Mouse (Mus musculus): ENCODE data around the gene Lsr.

DNA sequence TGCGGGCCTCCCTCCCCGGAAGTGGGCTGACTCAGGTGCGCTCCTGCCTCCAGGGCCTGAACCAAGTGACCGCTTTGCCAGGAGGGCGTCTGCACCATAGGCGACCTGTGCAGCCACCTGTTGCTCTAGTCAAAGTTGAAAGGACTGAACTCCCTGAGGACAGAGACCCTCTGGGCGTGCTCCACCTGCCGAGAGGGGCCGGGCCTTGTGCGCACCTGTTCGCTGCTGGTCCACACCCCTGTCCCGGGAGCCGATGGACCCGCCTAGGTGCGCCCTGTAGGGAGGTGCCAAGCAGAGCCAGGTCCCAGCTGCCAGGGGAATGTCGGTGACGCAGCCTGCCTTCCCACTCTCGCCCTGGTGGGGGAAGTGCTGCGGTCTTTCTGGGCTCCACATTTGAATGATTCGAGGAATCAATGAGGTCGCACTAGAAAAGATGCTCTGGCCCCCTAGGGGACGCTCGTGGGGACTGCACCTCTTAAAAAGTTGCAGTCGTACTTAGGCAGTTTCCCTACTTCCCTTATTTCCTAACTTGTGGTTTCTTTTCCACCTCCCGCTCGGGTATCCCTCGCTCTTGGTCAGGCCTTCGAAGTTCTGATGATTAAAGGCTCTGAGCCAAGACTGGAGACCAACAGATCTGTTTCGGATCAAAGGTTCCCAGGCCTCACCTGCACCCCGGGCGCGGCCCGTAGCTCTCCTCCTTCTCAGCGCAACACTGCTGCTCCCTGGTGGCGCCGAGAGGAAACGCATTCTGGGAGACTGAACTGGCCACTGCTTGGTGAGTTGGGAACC is 431 bp upstream of the Lsr start, which contains the start of gene Fam187b:
- TF ChIP-seq CTCF (IDR thresholded peaks at IDR 0.05; ENCODE audit: borderline replicate concordance, insufficient read depth, low read depth, low read length) (peak; percentile 88), POLR2A (IDR thresholded peaks at IDR 0.05; ENCODE audit: borderline replicate concordance, insufficient read depth, low read length) (no peak)

Measured in cerebellum, adult 2 months (tissue).